Mouse (Mus musculus) E14TG2a.4 (cell line): ENCODE data around the gene Ncor1.

Source experiments
- CTCF ChIP-seq: conservative IDR thresholded peaks from 2 replicates; pipeline ENCODE4 v1.5.1; 2014; ENCODE audit warnings: low read length
- NANOG ChIP-seq: IDR thresholded peaks from 2 replicates; pipeline ENCODE4 v1.6.1; 2014; ENCODE audit warnings: borderline replicate concordance, low read length, mixed read lengths

- TF ChIP-seq CTCF = no peak
- no peak for TF ChIP-seq NANOG
Observed at GRCm38 (mm10) chr11:62456021-62456482, 2.3 kb downstream of the Ncor1 start.
